Mouse (Mus musculus): ENCODE results near the gene Izumo1. TPM values are rescaled to one million over a fixed set of nuclear protein-coding genes. Genes with fewer than 3 reads are reported as not detected.

Izumo1 gene
- polyA plus RNA-seq, 1 experiment from 2014 or later: 0.14 TPM

DNA sequence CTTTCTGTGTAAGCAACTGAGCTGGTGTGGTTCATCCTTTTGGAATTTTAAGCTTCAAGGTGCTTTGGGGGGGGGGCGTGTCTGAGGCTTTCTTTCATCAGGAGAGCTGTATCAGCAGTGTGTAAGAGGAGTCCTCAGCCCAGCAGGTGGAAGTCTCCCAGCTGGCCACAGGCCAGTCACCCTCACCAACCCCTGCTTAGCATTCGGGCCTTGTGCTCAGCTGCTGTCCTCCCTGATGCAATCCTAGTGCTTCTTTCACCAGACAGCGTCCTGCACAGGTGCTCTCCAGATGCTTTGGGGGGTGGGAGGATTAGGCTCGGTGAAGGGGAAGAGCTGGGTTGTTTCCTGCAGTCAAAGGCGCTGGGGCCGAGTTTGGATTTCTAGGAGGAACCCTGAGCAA lies 5.3 kb upstream of the Izumo1 start:
- Histone ChIP-seq H3K36me3 (ENCODE audit: insufficient read depth, low read length) (no peaks in the 10 kb centered on the region), H3K27ac (ENCODE audit: low read length) (no peak overlapping the region), H3K9ac (replicated peaks; ENCODE audit: low read length) (no peak overlapping the region), H3K4me1 (ENCODE audit: insufficient read depth, low read length) (peaks cover 16% of the 10 kb centered on the region), H3K27me3 (ENCODE audit: insufficient read depth, low read length) (peaks cover 23% of the 10 kb centered on the region), H3K4me3 (ENCODE audit: low read length) (no peak overlapping the region), H3K4me2 (replicated peaks; ENCODE audit: low read depth, low read length) (no peak overlapping the region), H3K9me3 (ENCODE audit: low read length) (no peaks in the 10 kb centered on the region)
- ATAC-seq (ENCODE audit: low FRiP score, low TSS enrichment): peak; percentile 40
- WGBS: 22% methylated on average over 6 of the region's 6 CpGs

- Histone ChIP-seq H3K9me3 (ENCODE audit: low read length) (no peaks in the 10 kb centered on the region), H3K27ac (ENCODE audit: low read length) (no peak within 1 kb of the TSS), H3K9ac (replicated peaks; ENCODE audit: low read length) (peak within 1 kb of the TSS; percentile 46; the same call in 1 of the 2 replicates), H3K4me3 (ENCODE audit: low read length) (peak within 1 kb of the TSS; percentile 30), H3K4me2 (replicated peaks; ENCODE audit: low read depth, low read length) (peak within 1 kb of the TSS; percentile 59), H3K4me1 (ENCODE audit: insufficient read depth, low read length) (peaks cover 16% of the 10 kb centered on the region), H3K36me3 (ENCODE audit: insufficient read depth, low read length) (no peaks in the 10 kb centered on the region), H3K27me3 (ENCODE audit: insufficient read depth, low read length) (peaks cover 23% of the 10 kb centered on the region)
- WGBS: 6% methylated on average over 30 of the region's 31 CpGs
- ATAC-seq (ENCODE audit: low FRiP score, low TSS enrichment): peak; percentile 40; the same call in 1 of the 2 replicates
These were observed 4.4 kb upstream of the Izumo1 start, which contains the start of gene Fut1 for GRCm38 (mm10) chr7:45617042-45617695. Gene Fut1, plus strand, starts transcription at chr7:45617289.

DNA sequence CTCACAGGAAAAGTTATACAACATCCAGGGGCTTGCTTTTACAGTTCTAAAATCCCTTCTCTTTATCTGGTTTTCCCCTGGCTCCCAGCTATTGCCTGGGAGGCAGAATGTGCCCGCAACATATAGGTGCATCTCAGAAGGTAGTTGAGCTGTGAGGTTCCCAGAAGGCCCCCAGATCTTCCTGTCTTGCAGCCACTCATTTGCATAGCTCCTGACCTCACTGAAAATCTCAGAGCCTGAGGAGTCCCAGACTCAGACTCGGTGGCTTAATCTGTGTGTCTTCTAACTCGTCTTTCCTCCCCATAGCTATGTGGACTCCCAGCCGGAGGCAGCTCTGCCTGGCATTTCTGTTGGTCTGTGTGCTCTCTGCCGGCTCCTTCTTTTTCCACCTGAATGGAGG lies 3.3 kb upstream of the Izumo1 start:
- H3K4me1 ChIP-seq (ENCODE audit: insufficient read depth, low read length): peaks cover 16% of the 10 kb centered on the region
- no peak overlapping the region for H3K4me3 ChIP-seq (ENCODE audit: low read length)
- H3K4me2 ChIP-seq (replicated peaks; ENCODE audit: low read depth, low read length): no peak overlapping the region
- peaks cover 23% of the 10 kb centered on the region for H3K27me3 ChIP-seq (ENCODE audit: insufficient read depth, low read length)
- 87% methylated on average over 5 of the region's 5 CpGs for WGBS
- no peak overlapping the region for H3K9ac ChIP-seq (replicated peaks; ENCODE audit: low read length)
- no peak for ATAC-seq (ENCODE audit: low FRiP score, low TSS enrichment)
- no peak overlapping the region for H3K27ac ChIP-seq (ENCODE audit: low read length)
- H3K9me3 ChIP-seq (ENCODE audit: low read length): no peaks in the 10 kb centered on the region
- no peaks in the 10 kb centered on the region for H3K36me3 ChIP-seq (ENCODE audit: insufficient read depth, low read length)

DNA sequence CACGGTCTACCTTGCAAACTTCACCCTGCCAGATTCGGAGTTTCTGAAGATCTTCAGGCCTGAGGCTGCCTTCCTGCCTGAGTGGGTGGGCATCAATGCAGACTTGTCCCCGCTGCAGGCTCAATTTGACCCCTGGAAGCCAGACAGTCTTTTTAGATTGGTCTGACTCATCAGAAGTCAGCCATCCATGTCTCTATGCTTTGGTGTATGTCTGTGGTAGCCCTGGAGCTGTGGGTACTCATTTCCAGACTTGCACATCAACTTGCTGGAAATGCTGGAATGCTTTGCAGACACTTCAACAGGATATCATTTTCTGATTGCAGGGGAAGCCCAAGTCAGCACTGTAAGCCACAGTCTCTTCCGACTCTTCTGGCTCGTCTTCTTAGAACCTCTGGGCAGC lies 2.0 kb upstream of the Izumo1 start:
- H3K4me2 ChIP-seq (replicated peaks; ENCODE audit: low read depth, low read length): no peak overlapping the region
- 85% methylated on average over 5 of the region's 5 CpGs for WGBS
- ATAC-seq (ENCODE audit: low FRiP score, low TSS enrichment): no peak

GRCm38 (mm10) chr7:45623507-45623906 lies 1.9 kb downstream of the Izumo1 start:
- WGBS: 92% methylated on average over 11 of the region's 11 CpGs
- Histone ChIP-seq H3K9me3 (ENCODE audit: low read length) (no peaks in the 10 kb centered on the region), H3K9ac (replicated peaks; ENCODE audit: low read length) (no peak overlapping the region), H3K27ac (ENCODE audit: low read length) (no peak overlapping the region), H3K27me3 (ENCODE audit: insufficient read depth, low read length) (0 out of 2 replicates have a peak, but pooled peaks cover 9% of the 10 kb centered on the region), H3K4me1 (ENCODE audit: insufficient read depth, low read length) (peaks cover 4% of the 10 kb centered on the region; the same call in 1 of the 2 replicates), H3K4me3 (ENCODE audit: low read length) (no peak overlapping the region), H3K36me3 (ENCODE audit: insufficient read depth, low read length) (no peaks in the 10 kb centered on the region), H3K4me2 (replicated peaks; ENCODE audit: low read depth, low read length) (no peak overlapping the region)
- no peak for ATAC-seq (ENCODE audit: low FRiP score, low TSS enrichment)

More for the DNA sequence above, 2.0 kb upstream of the Izumo1 start:
- peaks cover 23% of the 10 kb centered on the region for H3K27me3 ChIP-seq (ENCODE audit: insufficient read depth, low read length)
- H3K9ac ChIP-seq (replicated peaks; ENCODE audit: low read length): no peak overlapping the region
- H3K9me3 ChIP-seq (ENCODE audit: low read length): no peaks in the 10 kb centered on the region
- H3K36me3 ChIP-seq (ENCODE audit: insufficient read depth, low read length): no peaks in the 10 kb centered on the region
- peaks cover 16% of the 10 kb centered on the region for H3K4me1 ChIP-seq (ENCODE audit: insufficient read depth, low read length)
- H3K4me3 ChIP-seq (ENCODE audit: low read length): no peak overlapping the region
- H3K27ac ChIP-seq (ENCODE audit: low read length): no peak overlapping the region

GRCm38 (mm10) chr7:45624718-45625117 lies 3.1 kb downstream of the Izumo1 start:
- WGBS: 54% methylated on average over 3 of the region's 3 CpGs
- ATAC-seq (ENCODE audit: low FRiP score, low TSS enrichment): no peak

DNA sequence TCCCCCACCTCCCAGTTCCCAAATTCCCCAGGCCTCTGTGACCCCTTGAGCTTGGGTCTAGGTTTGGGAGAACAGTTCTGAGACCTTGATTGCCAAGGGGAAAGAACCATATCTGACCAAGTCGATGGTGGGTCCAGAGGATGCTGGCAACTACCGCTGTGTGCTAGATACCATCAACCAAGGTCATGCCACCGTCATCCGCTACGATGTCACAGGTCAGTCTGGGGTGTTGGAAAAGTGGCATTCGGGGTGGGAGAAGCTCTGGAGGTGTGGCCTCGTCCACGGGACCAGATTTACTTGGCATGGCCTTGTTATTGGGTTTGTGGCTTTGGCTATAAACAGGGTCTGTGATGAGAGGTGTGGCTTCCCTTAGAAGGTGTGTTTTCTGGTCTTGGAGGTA lies 3.9 kb downstream of the Izumo1 start:
- no peak for ATAC-seq (ENCODE audit: low FRiP score, low TSS enrichment)
- 87% methylated on average over 8 of the region's 8 CpGs for whole genome bisulfite sequencing
- H3K36me3 ChIP-seq (ENCODE audit: insufficient read depth, low read length): no peaks in the 10 kb centered on the region

More at GRCm38 (mm10) chr7:45624718-45625117, 3.1 kb downstream of the Izumo1 start:
- Histone ChIP-seq H3K27ac (ENCODE audit: low read length) (no peak overlapping the region), H3K9ac (replicated peaks; ENCODE audit: low read length) (no peak overlapping the region), H3K9me3 (ENCODE audit: low read length) (no peaks in the 10 kb centered on the region), H3K4me3 (ENCODE audit: low read length) (no peak overlapping the region), H3K4me2 (replicated peaks; ENCODE audit: low read depth, low read length) (no peak overlapping the region), H3K36me3 (ENCODE audit: insufficient read depth, low read length) (no peaks in the 10 kb centered on the region), H3K27me3 (ENCODE audit: insufficient read depth, low read length) (0 out of 2 replicates have a peak, but pooled peaks cover 3% of the 10 kb centered on the region), H3K4me1 (ENCODE audit: insufficient read depth, low read length) (peaks cover 6% of the 10 kb centered on the region; the same call in 1 of the 2 replicates)

DNA sequence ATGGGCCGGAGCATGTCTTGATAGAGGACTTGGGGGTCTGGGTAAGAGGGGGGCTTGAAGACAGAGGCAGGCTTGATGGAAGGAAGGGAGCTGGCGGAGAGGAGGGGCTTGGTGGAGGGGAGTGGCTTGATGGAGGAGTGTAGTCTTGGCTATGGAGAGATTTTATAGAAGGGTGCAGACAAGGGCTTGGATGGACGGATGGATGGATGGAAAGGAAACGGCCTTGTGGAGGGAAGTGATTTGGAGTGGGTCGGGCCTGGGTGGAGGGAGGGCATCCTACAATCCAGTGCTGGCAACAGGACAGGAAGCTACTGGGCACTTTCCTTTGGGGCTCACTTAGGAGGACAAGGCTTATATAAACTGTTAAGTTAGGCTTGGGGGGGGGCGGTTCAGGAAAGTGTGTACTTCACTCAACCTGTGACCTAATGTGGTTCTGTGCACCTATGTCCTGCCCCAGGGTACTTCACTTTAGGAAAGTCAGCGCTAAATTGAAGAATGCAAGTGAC lies 5.0 kb downstream of the Izumo1 start:
- no peak for ATAC-seq (ENCODE audit: low FRiP score, low TSS enrichment)
- peaks cover 6% of the 10 kb centered on the region; the same call in 1 of the 2 replicates for H3K4me1 ChIP-seq (ENCODE audit: insufficient read depth, low read length)
- H3K9ac ChIP-seq (replicated peaks; ENCODE audit: low read length): no peak overlapping the region
- H3K4me2 ChIP-seq (replicated peaks; ENCODE audit: low read depth, low read length): peak overlapping the region; percentile 4; the same call in 1 of the 2 replicates
- 0 out of 2 replicates have a peak, but pooled peaks cover 3% of the 10 kb centered on the region for H3K27me3 ChIP-seq (ENCODE audit: insufficient read depth, low read length)
- H3K36me3 ChIP-seq (ENCODE audit: insufficient read depth, low read length): no peaks in the 10 kb centered on the region
- no peaks in the 10 kb centered on the region for H3K9me3 ChIP-seq (ENCODE audit: low read length)
- peak overlapping the region; percentile 65; the same call in 1 of the 2 replicates for H3K27ac ChIP-seq (ENCODE audit: low read length)
- 82% methylated on average over 7 of the region's 7 CpGs for WGBS
- no peak overlapping the region for H3K4me3 ChIP-seq (ENCODE audit: low read length)

More for the DNA sequence above, 3.9 kb downstream of the Izumo1 start:
- H3K9me3 ChIP-seq (ENCODE audit: low read length): no peaks in the 10 kb centered on the region
- H3K27me3 ChIP-seq (ENCODE audit: insufficient read depth, low read length): 0 out of 2 replicates have a peak, but pooled peaks cover 3% of the 10 kb centered on the region
- no peak overlapping the region for H3K4me2 ChIP-seq (replicated peaks; ENCODE audit: low read depth, low read length)
- no peak overlapping the region for H3K9ac ChIP-seq (replicated peaks; ENCODE audit: low read length)
- H3K4me1 ChIP-seq (ENCODE audit: insufficient read depth, low read length): peaks cover 6% of the 10 kb centered on the region; the same call in 1 of the 2 replicates
- no peak overlapping the region for H3K4me3 ChIP-seq (ENCODE audit: low read length)
- H3K27ac ChIP-seq (ENCODE audit: low read length): no peak overlapping the region

GRCm38 (mm10) chr7:45627261-45627660 lies 5.7 kb downstream of the Izumo1 start, which contains the start of gene Rasip1:
Gene Rasip1, plus strand, starts transcription at chr7:45627488.
- Histone ChIP-seq H3K9me3 (ENCODE audit: low read length) (no peaks in the 10 kb centered on the region), H3K27me3 (ENCODE audit: insufficient read depth, low read length) (0 out of 2 replicates have a peak, but pooled peaks cover 3% of the 10 kb centered on the region), H3K4me1 (ENCODE audit: insufficient read depth, low read length) (peaks cover 8% of the 10 kb centered on the region), H3K36me3 (ENCODE audit: insufficient read depth, low read length) (no peaks in the 10 kb centered on the region), H3K27ac (ENCODE audit: low read length) (peak within 1 kb of the TSS; percentile 65), H3K4me3 (ENCODE audit: low read length) (peak within 1 kb of the TSS; percentile 65), H3K9ac (replicated peaks; ENCODE audit: low read length) (peak within 1 kb of the TSS; percentile 75), H3K4me2 (replicated peaks; ENCODE audit: low read depth, low read length) (peak within 1 kb of the TSS; percentile 96)
- WGBS: 70% methylated on average over 9 of the region's 9 CpGs
- ATAC-seq (ENCODE audit: low FRiP score, low TSS enrichment): peak; percentile 32; the same call in 1 of the 2 replicates
